Mouse (Mus musculus): ENCODE results near the gene Asphd1. TPM values are rescaled to one million over a fixed set of nuclear protein-coding genes. Genes with fewer than 3 reads are reported as not detected.

The Asphd1 gene
- polyA plus RNA-seq, 1 experiment = not detected

DNA sequence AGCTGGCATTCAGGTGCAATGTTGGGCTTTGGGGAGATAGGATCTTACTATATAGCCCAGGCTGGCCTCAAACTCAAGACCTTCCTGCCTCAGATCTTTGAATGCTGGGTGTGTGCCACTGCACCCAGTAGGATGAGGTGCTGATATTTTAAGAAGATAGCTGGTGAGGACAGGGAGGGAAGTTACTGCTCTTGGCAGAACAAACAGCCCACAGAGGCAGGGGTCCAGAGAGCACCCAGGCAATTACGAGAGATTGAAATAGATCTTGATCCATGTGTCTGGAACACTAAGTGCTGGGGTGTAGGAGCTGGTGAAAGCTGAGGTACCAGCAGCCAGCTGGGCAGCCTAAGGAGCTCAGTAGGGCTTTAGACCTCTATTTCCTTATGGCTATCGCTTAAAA, 32.2 kb upstream of the Asphd1 start:
- no peak for DNase-seq (ENCODE audit: low read depth in 1 of 2, low spot score in 2 of 2)
- 98% methylated on average over 2 of the region's 2 CpGs for WGBS
- H3K27me3 ChIP-seq (ENCODE audit: control insufficient read depth, insufficient read depth, low read length) = no peaks in the 10 kb centered on the region
- H3K27ac ChIP-seq (ENCODE audit: insufficient read depth, low read length) = no peak overlapping the region
- H3K36me3 ChIP-seq (ENCODE audit: control insufficient read depth, insufficient read depth, low read length) = peaks cover 20% of the 10 kb centered on the region
- H3K4me3 ChIP-seq (ENCODE audit: extremely low read depth, insufficient read depth, insufficient read length) = no peak overlapping the region
- TF ChIP-seq CTCF (IDR thresholded peaks at IDR 0.05; ENCODE audit: extremely low read depth, insufficient read depth, insufficient read length, insufficient replicate concordance) = no peak
- no peak for TF ChIP-seq POLR2A (IDR thresholded peaks at IDR 0.05; ENCODE audit: low read depth, low read length)
- H3K4me1 ChIP-seq (ENCODE audit: control insufficient read depth, insufficient read depth, insufficient read length) = no peaks in the 10 kb centered on the region; the same call in 1 of the 2 replicates

DNA sequence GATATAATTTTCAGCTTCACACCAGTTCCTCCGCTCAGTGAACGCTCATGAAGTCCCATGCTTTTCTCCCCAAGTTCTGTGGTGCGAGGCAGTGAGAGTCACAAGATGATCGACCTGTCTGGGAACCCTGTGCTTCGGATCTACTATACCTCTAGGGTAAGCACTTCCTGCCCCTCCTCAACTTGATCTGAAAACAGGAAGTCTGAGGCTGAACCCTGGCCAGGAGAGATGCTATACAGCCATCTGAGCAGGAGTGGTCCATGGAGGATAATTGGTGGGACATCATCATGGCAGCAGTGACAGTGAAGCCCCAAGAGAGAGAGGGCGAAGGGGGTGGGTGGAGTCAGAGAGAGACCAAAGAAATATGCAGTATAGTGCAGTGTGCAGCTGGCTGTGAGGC, 29.5 kb upstream of the Asphd1 start:
- WGBS = 63% methylated on average over 6 of the region's 6 CpGs
- H3K36me3 ChIP-seq (ENCODE audit: control insufficient read depth, insufficient read depth, low read length) = peaks cover 20% of the 10 kb centered on the region

DNA sequence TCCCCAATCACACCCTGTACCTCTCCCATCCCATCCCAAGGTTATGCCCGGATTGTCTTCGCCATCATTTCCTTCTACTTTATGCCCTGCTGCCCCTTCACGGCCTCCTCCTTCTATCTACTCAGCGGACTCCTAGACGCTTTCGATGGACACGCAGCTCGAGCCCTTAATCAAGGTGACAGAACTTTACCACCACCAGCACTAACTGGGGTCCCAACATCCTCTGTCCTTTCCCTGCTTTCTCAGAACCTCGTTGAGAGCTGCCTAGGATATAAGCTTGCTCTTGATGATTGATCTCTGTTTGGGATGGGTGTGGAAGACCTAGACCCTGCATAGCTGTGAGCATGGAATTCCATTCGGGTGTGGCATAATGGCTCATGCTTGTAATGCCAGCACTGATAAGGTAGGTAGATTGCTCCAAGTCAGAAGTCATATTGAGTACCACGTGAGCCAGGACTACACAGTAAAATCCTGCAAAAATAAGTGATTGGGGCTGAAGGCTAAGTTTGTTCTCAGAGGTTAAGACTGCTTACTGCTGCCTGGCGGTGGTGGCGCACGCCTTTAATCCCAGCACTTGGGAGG, 27.6 kb upstream of the Asphd1 start:
- no peak for DNase-seq (ENCODE audit: low read depth in 1 of 2, low spot score in 2 of 2)
- TF ChIP-seq CTCF (IDR thresholded peaks at IDR 0.05; ENCODE audit: extremely low read depth, insufficient read depth, insufficient read length, insufficient replicate concordance) = no peak
- TF ChIP-seq POLR2A (IDR thresholded peaks at IDR 0.05; ENCODE audit: low read depth, low read length) = no peak
- Histone ChIP-seq H3K4me3 (ENCODE audit: extremely low read depth, insufficient read depth, insufficient read length) (peak overlapping the region; percentile 84), H3K4me1 (ENCODE audit: control insufficient read depth, insufficient read depth, insufficient read length) (no peaks in the 10 kb centered on the region; the same call in 1 of the 2 replicates), H3K27ac (ENCODE audit: insufficient read depth, low read length) (peak overlapping the region; percentile 95), H3K36me3 (ENCODE audit: control insufficient read depth, insufficient read depth, low read length) (peaks cover 20% of the 10 kb centered on the region), H3K27me3 (ENCODE audit: control insufficient read depth, insufficient read depth, low read length) (no peaks in the 10 kb centered on the region)
- 26% methylated on average over 14 of the region's 14 CpGs for WGBS

More for the DNA sequence above, 29.5 kb upstream of the Asphd1 start:
- Histone ChIP-seq H3K4me3 (ENCODE audit: extremely low read depth, insufficient read depth, insufficient read length) (peak overlapping the region; percentile 29; the same call in 1 of the 2 replicates), H3K4me1 (ENCODE audit: control insufficient read depth, insufficient read depth, insufficient read length) (no peaks in the 10 kb centered on the region; the same call in 1 of the 2 replicates), H3K27me3 (ENCODE audit: control insufficient read depth, insufficient read depth, low read length) (no peaks in the 10 kb centered on the region), H3K27ac (ENCODE audit: insufficient read depth, low read length) (peak overlapping the region; percentile 52)
- DNase-seq (ENCODE audit: low read depth in 1 of 2, low spot score in 2 of 2) = no peak
- TF ChIP-seq CTCF (IDR thresholded peaks at IDR 0.05; ENCODE audit: extremely low read depth, insufficient read depth, insufficient read length, insufficient replicate concordance) (no peak), POLR2A (IDR thresholded peaks at IDR 0.05; ENCODE audit: low read depth, low read length) (no peak; the same call in 1 of the 2 replicates)

DNA sequence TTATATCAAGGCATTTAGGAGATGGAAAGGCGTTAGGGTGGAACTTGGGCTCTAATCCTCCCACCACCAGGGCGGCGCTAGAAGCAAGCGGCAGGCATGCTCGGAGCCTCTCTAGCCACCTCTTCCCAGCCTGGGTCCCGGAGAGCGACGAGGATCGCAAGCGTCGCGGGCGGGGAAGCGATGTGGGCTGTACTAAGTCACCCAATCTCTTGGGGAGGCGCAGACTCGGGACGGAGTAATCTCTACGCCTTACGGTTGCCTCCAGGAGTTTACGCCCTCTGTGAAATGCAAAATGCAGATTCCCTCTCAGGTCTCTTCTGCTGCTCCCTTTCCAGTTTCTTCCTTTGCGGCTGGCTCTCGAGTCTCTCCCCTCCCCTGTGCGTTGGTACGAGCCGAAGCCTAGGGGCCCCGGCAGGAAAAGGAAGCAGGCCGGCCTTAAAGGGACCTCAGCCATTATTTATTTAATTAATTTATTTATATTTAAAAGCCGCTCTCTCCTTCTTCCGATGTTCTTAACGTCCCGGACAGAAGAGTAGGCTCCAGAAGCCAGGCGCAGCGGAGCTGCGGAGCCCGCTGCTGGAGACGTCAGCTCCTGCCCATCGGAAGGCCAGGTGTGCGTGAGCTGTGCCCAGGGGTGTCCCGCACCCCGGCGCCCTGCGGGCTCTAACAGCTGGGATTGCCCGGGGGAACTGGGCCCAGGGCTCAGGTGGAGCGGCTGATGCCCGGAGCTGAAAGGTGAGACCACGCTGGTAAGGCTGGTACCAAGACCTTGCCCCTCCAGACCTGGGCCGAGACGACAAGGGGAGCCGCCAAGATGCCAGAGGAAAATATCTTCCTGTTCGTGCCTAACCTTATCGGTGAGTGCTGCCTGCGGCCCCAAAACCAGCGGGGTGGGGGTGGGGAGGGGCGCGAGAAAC, 26.8 kb upstream of the Asphd1 start, which contains the start of gene Cdiptos:
Gene Cdiptos, minus strand, starts transcription at position 149 of the 917 bp plus-strand sequence.
- H3K4me1 ChIP-seq (ENCODE audit: control insufficient read depth, insufficient read depth, insufficient read length) = no peaks in the 10 kb centered on the region; the same call in 1 of the 2 replicates
- DNase-seq (ENCODE audit: low read depth in 1 of 2, low spot score in 2 of 2) = peak; percentile 92 to 93
- under 1% methylated on average over 55 of the region's 55 CpGs for WGBS
- peak; percentile 94 for TF ChIP-seq CTCF (IDR thresholded peaks at IDR 0.05; ENCODE audit: extremely low read depth, insufficient read depth, insufficient read length, insufficient replicate concordance)
- TF ChIP-seq POLR2A (IDR thresholded peaks at IDR 0.05; ENCODE audit: low read depth, low read length) = no peak
- H3K27me3 ChIP-seq (ENCODE audit: control insufficient read depth, insufficient read depth, low read length) = no peaks in the 10 kb centered on the region
- H3K27ac ChIP-seq (ENCODE audit: insufficient read depth, low read length) = peak within 1 kb of the TSS; percentile 95
- peak within 1 kb of the TSS; percentile 84 for H3K4me3 ChIP-seq (ENCODE audit: extremely low read depth, insufficient read depth, insufficient read length)
- H3K36me3 ChIP-seq (ENCODE audit: control insufficient read depth, insufficient read depth, low read length) = peaks cover 18% of the 10 kb centered on the region

DNA sequence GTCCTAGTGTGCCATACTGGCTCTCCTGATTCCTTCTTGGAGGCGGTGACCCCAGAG, 26.3 kb upstream of the Asphd1 start, which contains the start of gene Cdipt:
Gene Cdipt, plus strand, starts transcription at position 22 of the 57 bp plus-strand sequence.
- WGBS = 0% methylated on average over 1 of the region's 1 CpGs
- TF ChIP-seq CTCF (IDR thresholded peaks at IDR 0.05; ENCODE audit: extremely low read depth, insufficient read depth, insufficient read length, insufficient replicate concordance) (no peak), POLR2A (IDR thresholded peaks at IDR 0.05; ENCODE audit: low read depth, low read length) (no peak)
- Histone ChIP-seq H3K27ac (ENCODE audit: insufficient read depth, low read length) (peak within 1 kb of the TSS; percentile 95), H3K4me1 (ENCODE audit: control insufficient read depth, insufficient read depth, insufficient read length) (no peaks in the 10 kb centered on the region; the same call in 1 of the 2 replicates), H3K4me3 (ENCODE audit: extremely low read depth, insufficient read depth, insufficient read length) (peak within 1 kb of the TSS; percentile 84), H3K36me3 (ENCODE audit: control insufficient read depth, insufficient read depth, low read length) (peaks cover 18% of the 10 kb centered on the region), H3K27me3 (ENCODE audit: control insufficient read depth, insufficient read depth, low read length) (no peaks in the 10 kb centered on the region)
- no peak for DNase-seq (ENCODE audit: low read depth in 1 of 2, low spot score in 2 of 2)

DNA sequence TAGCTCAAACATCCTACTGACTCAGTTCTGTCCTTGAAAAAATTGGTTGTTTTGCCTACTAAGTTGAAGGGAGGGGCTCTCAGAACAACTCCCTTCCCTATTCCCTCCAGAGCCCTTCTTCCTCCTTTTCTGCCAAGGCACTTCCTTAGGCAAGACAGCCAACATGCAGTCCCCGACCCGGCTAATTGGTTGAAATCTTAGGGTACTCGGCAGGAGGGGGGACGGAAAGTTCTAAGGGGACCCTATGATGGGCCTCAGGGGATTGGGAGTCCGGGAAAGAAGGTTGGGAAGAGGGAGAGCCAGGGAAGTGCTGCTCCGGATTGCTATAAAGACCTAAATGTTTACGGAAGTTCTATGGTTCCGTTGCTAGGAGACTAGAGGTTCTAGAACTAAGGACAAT, 26.1 kb upstream of the Asphd1 start:
- Histone ChIP-seq H3K27me3 (ENCODE audit: control insufficient read depth, insufficient read depth, low read length) (no peaks in the 10 kb centered on the region), H3K36me3 (ENCODE audit: control insufficient read depth, insufficient read depth, low read length) (peaks cover 17% of the 10 kb centered on the region), H3K27ac (ENCODE audit: insufficient read depth, low read length) (peak overlapping the region; percentile 4; the same call in 1 of the 2 replicates), H3K4me1 (ENCODE audit: control insufficient read depth, insufficient read depth, insufficient read length) (no peaks in the 10 kb centered on the region; the same call in 1 of the 2 replicates), H3K4me3 (ENCODE audit: extremely low read depth, insufficient read depth, insufficient read length) (peak overlapping the region; percentile 38; the same call in 1 of the 2 replicates)
- DNase-seq (ENCODE audit: low read depth in 1 of 2, low spot score in 2 of 2) = no peak
- WGBS = 6% methylated on average over 8 of the region's 8 CpGs
- TF ChIP-seq CTCF (IDR thresholded peaks at IDR 0.05; ENCODE audit: extremely low read depth, insufficient read depth, insufficient read length, insufficient replicate concordance) (no peak), POLR2A (IDR thresholded peaks at IDR 0.05; ENCODE audit: low read depth, low read length) (no peak)
